Mouse (Mus musculus) Muller cell, postnatal 12 days (primary cell): ENCODE measurements around the gene Tnnc2.

Source experiments
- DNase-seq: peaks from one replicate; pipeline ENCODE4 v3.0.0-alpha.2; 2015; ENCODE audit errors: inconsistent ontology term

Tnnc2 gene

GRCm38 (mm10) chr2:164795868-164796267, 16.1 kb upstream of the Tnnc2 start:
- no peak for DNase-seq

GRCm38 (mm10) chr2:164794293-164794692, 14.5 kb upstream of the Tnnc2 start:
- DNase-seq: peak; percentile 84

- no peak for DNase-seq
Observed at GRCm38 (mm10) chr2:164793772-164794171, 14.0 kb upstream of the Tnnc2 start.

- peak; percentile 71 for DNase-seq
Observed at GRCm38 (mm10) chr2:164793236-164793635, 13.5 kb upstream of the Tnnc2 start.

GRCm38 (mm10) chr2:164792400-164793190, 12.8 kb upstream of the Tnnc2 start:
- no peak for DNase-seq

- DNase-seq: no peak
Observed at GRCm38 (mm10) chr2:164791841-164792261, 12.1 kb upstream of the Tnnc2 start.

GRCm38 (mm10) chr2:164790451-164790850, 10.7 kb upstream of the Tnnc2 start:
- no peak for DNase-seq

GRCm38 (mm10) chr2:164788411-164788810, 8.6 kb upstream of the Tnnc2 start:
- DNase-seq: no peak

GRCm38 (mm10) chr2:164787779-164788178, 8.0 kb upstream of the Tnnc2 start:
- DNase-seq: no peak

GRCm38 (mm10) chr2:164787032-164787431, 7.3 kb upstream of the Tnnc2 start:
- no peak for DNase-seq

GRCm38 (mm10) chr2:164786388-164786885, 6.7 kb upstream of the Tnnc2 start:
- no peak for DNase-seq

- peak; percentile 98 for DNase-seq
Observed at GRCm38 (mm10) chr2:164785481-164786387, 6.0 kb upstream of the Tnnc2 start, which contains the start of gene Snx21. Gene Snx21 (plus strand): TSS chr2:164785823.

- no peak for DNase-seq
Observed at GRCm38 (mm10) chr2:164784869-164785420, 5.2 kb upstream of the Tnnc2 start.

GRCm38 (mm10) chr2:164783926-164784581, 4.3 kb upstream of the Tnnc2 start:
- no peak for DNase-seq

- no peak for DNase-seq
Observed at GRCm38 (mm10) chr2:164781876-164782275, 2.1 kb upstream of the Tnnc2 start.

- DNase-seq: no peak
Observed at GRCm38 (mm10) chr2:164778809-164779208, 958 bp downstream of the Tnnc2 start.

GRCm38 (mm10) chr2:164778015-164778287, 1.8 kb downstream of the Tnnc2 start:
- DNase-seq: no peak

GRCm38 (mm10) chr2:164777246-164778014, 2.3 kb downstream of the Tnnc2 start:
- no peak for DNase-seq

- no peak for DNase-seq
Observed at GRCm38 (mm10) chr2:164776801-164777200, 3.0 kb downstream of the Tnnc2 start.

GRCm38 (mm10) chr2:164776130-164776529, 3.6 kb downstream of the Tnnc2 start:
- DNase-seq: peak; percentile 54

- no peak for DNase-seq
Observed at GRCm38 (mm10) chr2:164773989-164774364, 5.8 kb downstream of the Tnnc2 start.
